Mouse (Mus musculus): ENCODE data around the gene Astn2.

DNA sequence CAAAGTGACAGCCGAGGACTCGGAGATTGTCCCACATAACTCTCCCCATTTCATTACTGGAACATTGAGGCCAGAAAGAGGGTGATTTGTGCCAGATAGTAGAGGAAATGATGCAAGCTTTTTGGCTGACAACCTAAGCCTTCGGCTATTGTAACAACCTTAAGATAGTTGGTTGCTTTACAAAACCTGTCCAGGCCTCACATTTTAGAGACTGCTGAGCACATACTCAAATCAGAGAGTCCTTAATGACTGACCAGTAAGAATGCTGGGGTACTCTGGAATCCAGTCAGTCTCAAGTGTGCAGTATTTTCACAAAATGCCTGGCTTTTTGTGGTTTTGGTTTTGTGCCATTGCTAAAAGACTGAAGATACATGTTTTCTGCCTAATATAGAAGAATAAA is 1062.6 kb downstream of the Astn2 start:
- TF ChIP-seq CTCF (IDR thresholded peaks at IDR 0.05; ENCODE audit: control insufficient read depth, insufficient read depth, insufficient read length) (no peak), MYOD1 (IDR thresholded peaks at IDR 0.05; ENCODE audit: control insufficient read depth, insufficient read length, low read depth) (no peak), CEBPB (IDR thresholded peaks at IDR 0.05; ENCODE audit: low read depth) (no peak), FOSL1 (IDR thresholded peaks at IDR 0.05; ENCODE audit: insufficient read depth, low read length, poor library complexity, severe bottlenecking) (no peak), USF1 (IDR thresholded peaks at IDR 0.05; ENCODE audit: low read depth) (no peak)
